Mouse (Mus musculus): ENCODE data around the gene Mylip.

Mylip gene

GRCm38 (mm10) chr13:45390962-45391853 lies 1.7 kb downstream of the Mylip start:
- DNase-seq (ENCODE audit: low read depth, low spot score) = no peak

- no peak for DNase-seq (ENCODE audit: low read depth, low spot score)
These were observed 2.4 kb downstream of the Mylip start for GRCm38 (mm10) chr13:45391854-45392454.

GRCm38 (mm10) chr13:45394221-45394768 lies 4.8 kb downstream of the Mylip start:
- DNase-seq (ENCODE audit: low read depth, low spot score) = no peak

- DNase-seq (ENCODE audit: low read depth, low spot score) = no peak
These were observed 7.2 kb downstream of the Mylip start for GRCm38 (mm10) chr13:45396724-45397123.

- DNase-seq (ENCODE audit: low read depth, low spot score) = no peak
These were observed 7.7 kb downstream of the Mylip start for GRCm38 (mm10) chr13:45397240-45397639.

- no peak for DNase-seq (ENCODE audit: low read depth, low spot score)
These were observed 8.6 kb downstream of the Mylip start for GRCm38 (mm10) chr13:45397896-45398805.

- no peak for DNase-seq (ENCODE audit: low read depth, low spot score)
These were observed 11.2 kb downstream of the Mylip start for GRCm38 (mm10) chr13:45400700-45401099.

- no peak for DNase-seq (ENCODE audit: low read depth, low spot score)
These were observed 12.3 kb downstream of the Mylip start for GRCm38 (mm10) chr13:45401816-45402215.

- no peak for DNase-seq (ENCODE audit: low read depth, low spot score)
These were observed 12.9 kb downstream of the Mylip start for GRCm38 (mm10) chr13:45402316-45403039.

GRCm38 (mm10) chr13:45404269-45404668 lies 14.7 kb downstream of the Mylip start:
- DNase-seq (ENCODE audit: low read depth, low spot score) = no peak

- no peak for DNase-seq (ENCODE audit: low read depth, low spot score)
These were observed 15.8 kb downstream of the Mylip start for GRCm38 (mm10) chr13:45405194-45405810.

- DNase-seq (ENCODE audit: low read depth, low spot score) = no peak
These were observed 16.7 kb downstream of the Mylip start for GRCm38 (mm10) chr13:45406289-45406688.

GRCm38 (mm10) chr13:45406703-45407102 lies 17.2 kb downstream of the Mylip start:
- DNase-seq (ENCODE audit: low read depth, low spot score) = no peak

GRCm38 (mm10) chr13:45410936-45411335 lies 21.4 kb downstream of the Mylip start:
- DNase-seq (ENCODE audit: low read depth, low spot score) = no peak

GRCm38 (mm10) chr13:45413066-45413465 lies 23.5 kb downstream of the Mylip start:
- DNase-seq (ENCODE audit: low read depth, low spot score) = peak; percentile 17

- peak; percentile 79 for DNase-seq (ENCODE audit: low read depth, low spot score)
These were observed 24.5 kb downstream of the Mylip start for GRCm38 (mm10) chr13:45414031-45414430.

- no peak for DNase-seq (ENCODE audit: low read depth, low spot score)
These were observed 27.1 kb downstream of the Mylip start for GRCm38 (mm10) chr13:45416621-45417057.

GRCm38 (mm10) chr13:45418986-45419385 lies 29.4 kb downstream of the Mylip start:
- DNase-seq (ENCODE audit: low read depth, low spot score) = no peak

GRCm38 (mm10) chr13:45422251-45422650 lies 32.7 kb downstream of the Mylip start:
- no peak for DNase-seq (ENCODE audit: low read depth, low spot score)

- DNase-seq (ENCODE audit: low read depth, low spot score) = no peak
These were observed 33.2 kb downstream of the Mylip start for GRCm38 (mm10) chr13:45422709-45423108.
